Mouse (Mus musculus) CD4-positive, CD25-positive, alpha-beta regulatory T cell, adult 4 months (primary cell): ENCODE results near the gene Olfr111. TPM values are rescaled to one million over a fixed set of nuclear protein-coding genes. Genes with fewer than 3 reads are reported as not detected.
"Not testable (repeated sequence)": the region's sequence is repeated elsewhere in the genome, so short reads cannot be mapped to it uniquely, and the experiment has no call there.

Experiments used
- ATAC-seq: one replicate; pipeline ENCODE4 v1.8.0; 2017
- polyA plus RNA-seq, 2 experiments: library from polyadenylated mRNA; unstranded; fragments of 100-300 nt; shearing (Covaris generic); gene quantifications; one replicate each; pipeline ENCODE4 v1.2.1; 2017

Gene Olfr111
- polyA plus RNA-seq = not detected

DNA sequence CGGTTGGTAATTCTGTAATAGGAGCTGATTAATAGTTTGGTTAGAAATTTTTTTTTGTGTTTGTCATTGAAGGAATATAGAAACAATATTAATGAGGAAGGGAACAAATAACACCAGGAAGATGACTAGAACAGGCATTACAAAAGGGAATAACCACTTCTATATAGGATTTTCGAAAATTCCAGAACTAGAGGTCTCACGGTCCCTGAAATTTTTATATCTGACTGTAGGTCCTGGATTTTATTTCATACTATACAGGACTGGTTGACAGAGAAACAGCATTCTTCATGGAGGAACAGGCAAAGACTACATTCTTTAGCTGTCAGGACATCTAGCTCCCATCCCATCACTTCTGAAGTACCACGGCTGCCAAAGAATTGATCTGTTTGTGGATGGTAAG is at the start of gene Olfr111:
TSS of gene Olfr111 (plus strand) at position 301 of the 400 bp plus-strand sequence.
- ATAC-seq = no peak

DNA sequence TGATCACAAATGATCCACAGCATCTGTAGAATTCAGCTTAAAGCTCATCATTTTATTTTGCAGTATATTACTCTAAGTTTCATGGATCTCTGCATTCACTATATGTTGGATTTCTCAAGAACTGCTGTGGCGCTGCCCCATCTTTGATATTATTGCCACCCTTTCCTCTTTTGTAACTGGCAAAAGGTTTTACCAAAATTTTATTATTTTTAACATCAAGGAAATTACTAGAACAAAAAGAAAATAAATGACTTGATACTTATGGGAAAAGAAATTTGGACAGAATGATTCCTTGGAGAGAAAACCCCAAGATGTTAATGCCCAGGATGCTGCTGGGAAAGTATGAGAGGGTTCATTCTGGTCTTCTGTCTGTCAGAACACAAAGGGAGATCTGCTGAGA is 49.2 kb upstream of the Olfr111 start, which contains the start of gene Olfr109:
TSS of gene Olfr109 (plus strand) at position 301 of the 400 bp plus-strand sequence.
- ATAC-seq = no peak

- no peak for ATAC-seq
Measured at GRCm38 (mm10) chr17:37483452-37483851, 24.4 kb upstream of the Olfr111 start, which contains the start of gene H2-M2. Gene H2-M2, minus strand, starts transcription at chr17:37483552.

GRCm38 (mm10) chr17:37491930-37492518 is 15.8 kb upstream of the Olfr111 start, which contains the start of gene Olfr110:
Gene Olfr110, plus strand, starts transcription at chr17:37492468.
- no peak for ATAC-seq

DNA sequence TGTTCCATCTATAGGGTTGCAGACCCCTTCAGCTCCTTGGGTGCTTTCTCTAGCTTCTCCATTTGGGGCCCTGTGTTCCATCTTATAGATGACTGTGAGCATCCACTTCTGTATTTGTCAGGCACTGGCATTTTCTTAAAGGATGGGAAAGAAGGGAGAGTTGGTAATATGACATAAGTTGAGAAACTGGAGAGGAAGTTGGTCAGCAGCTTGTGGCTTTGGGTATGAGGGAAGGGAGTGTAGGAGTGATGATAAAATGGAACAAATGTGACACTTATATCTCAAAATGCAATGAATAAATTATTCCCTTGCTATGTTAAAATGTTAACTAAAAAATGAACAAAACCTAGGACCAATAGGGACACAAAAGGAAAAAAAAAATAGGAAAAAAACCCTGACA is 16.8 kb downstream of the Olfr111 start:
- ATAC-seq = not testable (repeated sequence)

DNA sequence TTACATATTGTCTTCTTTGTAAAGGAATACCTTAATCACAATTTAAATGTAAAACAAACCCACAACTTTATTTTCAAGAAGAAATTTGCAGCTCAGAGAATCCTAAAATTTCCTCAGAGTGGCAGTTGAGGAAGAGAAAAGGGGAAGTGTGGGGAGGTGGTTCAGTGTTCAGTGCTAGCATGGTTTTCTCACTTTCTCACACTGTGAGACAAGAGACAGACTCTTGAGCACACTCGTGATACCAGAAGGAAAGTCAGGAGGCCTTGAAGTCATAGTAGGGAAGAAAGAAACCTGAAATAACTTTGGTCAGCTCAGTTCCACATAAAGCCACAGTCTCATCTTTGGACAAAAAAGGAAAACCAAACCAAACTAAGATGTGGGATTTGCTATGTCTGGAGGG is 17.6 kb downstream of the Olfr111 start:
- not testable (repeated sequence) for ATAC-seq

DNA sequence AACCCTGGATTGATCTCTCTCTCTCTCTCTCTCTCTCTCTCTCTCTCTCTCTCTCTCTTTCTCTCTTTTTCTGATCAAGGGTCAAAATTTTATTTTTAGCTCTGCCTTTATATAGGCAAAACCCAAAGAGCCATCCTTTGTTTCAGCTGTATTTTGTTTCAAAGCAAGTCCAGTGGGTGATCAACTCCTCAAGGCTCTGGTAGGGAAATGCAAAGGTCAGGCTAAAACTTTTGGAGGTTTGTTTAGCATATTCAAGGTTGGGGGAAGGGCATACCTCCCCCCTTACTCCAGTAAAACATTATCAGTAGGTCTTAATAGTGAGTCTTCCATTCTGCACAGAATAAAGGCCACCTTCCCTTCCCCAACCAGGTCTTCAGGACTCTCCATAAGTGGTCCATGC is 27.3 kb downstream of the Olfr111 start:
- no peak for ATAC-seq

GRCm38 (mm10) chr17:37538416-37538815 is 30.6 kb downstream of the Olfr111 start:
- ATAC-seq = not testable (repeated sequence)

DNA sequence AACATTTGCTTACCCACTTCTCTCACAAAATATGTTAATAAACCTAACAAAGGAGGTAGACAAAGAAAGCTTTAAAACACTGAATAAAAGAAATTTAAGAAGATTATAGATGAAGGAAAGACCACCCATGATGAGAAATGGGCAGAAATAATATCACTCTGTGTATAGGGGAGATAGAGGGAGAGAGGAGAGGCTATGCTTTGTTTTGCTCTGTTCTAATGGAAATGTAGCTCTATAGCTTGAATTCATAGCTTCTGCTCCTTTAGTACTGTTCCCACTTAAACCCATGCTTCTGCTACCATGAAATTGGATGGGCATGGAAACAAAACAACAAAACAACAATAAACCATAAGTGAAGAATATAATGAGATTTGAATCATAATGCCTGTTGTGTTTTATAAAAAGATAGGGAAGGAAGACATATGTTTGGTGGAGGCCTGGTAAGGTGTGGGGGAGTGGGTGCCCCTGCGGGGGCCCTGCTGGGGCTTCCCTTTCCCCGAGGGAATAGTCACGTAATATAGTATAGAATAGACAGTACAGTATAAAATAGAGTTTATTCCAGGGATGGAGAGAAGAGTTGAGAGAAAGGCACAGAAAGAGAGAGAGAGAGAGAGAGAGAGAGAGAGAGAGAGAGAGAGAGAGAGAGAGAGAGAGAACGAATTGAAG is 33.8 kb downstream of the Olfr111 start:
- ATAC-seq = no peak

GRCm38 (mm10) chr17:37543800-37544435 is 36.1 kb downstream of the Olfr111 start:
- no peak for ATAC-seq

- no peak for ATAC-seq
Measured at GRCm38 (mm10) chr17:37558913-37559615, 51.2 kb downstream of the Olfr111 start.

DNA sequence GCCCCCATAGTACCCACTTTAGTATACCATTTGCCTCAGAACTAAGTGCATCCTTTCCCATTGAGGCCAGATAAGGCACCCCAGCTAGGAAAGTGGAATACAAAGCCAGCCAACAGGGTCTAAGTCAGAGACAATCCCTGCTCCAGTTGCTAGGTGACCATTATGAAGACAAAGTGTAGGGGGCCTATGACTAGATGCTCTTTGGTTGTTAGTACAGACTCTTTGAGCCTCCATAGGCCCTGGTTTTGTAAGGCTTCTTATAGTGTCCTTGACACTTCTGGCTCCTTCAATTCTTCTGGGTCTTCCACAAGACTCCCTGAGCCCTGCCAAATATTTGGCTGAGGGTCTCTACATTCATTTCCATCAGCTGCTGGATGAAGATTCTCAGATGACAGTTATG is 61.5 kb downstream of the Olfr111 start, which contains the start of gene Olfr112:
TSS of gene Olfr112 (minus strand) at position 101 of the 400 bp plus-strand sequence.
- no peak for ATAC-seq

DNA sequence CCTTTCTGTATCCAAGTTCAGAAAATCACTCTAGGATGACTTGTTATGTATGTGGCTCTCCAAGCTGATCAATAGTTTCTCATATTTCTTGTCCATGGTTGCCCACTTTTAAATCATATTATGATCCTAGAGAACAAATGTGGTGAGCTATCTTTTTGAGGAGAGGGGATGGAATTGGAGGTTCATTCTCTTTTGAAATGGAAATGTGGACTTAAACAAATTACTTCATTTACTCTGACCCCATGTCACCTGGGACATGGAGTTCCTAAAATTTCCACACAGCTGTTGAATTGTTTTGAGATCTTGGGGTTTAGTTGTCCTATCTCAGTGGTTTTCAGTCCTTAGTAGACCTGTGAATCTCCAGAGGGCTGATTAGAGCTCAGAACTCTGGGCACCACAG is 69.7 kb downstream of the Olfr111 start, which contains the start of gene Olfr113:
TSS of gene Olfr113 (minus strand) at position 101 of the 400 bp plus-strand sequence.
- ATAC-seq = no peak

Other genes starting within 250 kb of the Olfr111 start
- not detected for gene Olfr98, start 244.3 kb upstream of the Olfr111 start, polyA plus RNA-seq
- 100 to 1,000 TPM; 131 to 144 TPM for gene H2-M3, start 237.8 kb upstream of the Olfr111 start, polyA plus RNA-seq
- 1 to 10 TPM; 4.3 to 5.5 TPM for gene Olfr99, start 224.6 kb upstream of the Olfr111 start, polyA plus RNA-seq
- gene Olfr101, start 203.7 kb upstream of the Olfr111 start, polyA plus RNA-seq = under 1 TPM; 0.22 to 0.25 TPM
- not detected for gene Olfr102, start 191.0 kb upstream of the Olfr111 start, polyA plus RNA-seq
- gene Olfr103, start 168.3 kb upstream of the Olfr111 start, polyA plus RNA-seq = not detected
- not detected for gene Olfr104-ps, start 148.4 kb upstream of the Olfr111 start, polyA plus RNA-seq
- not detected for gene Olfr105-ps, start 129.0 kb upstream of the Olfr111 start, polyA plus RNA-seq
- not detected for gene Olfr106-ps, start 117.6 kb upstream of the Olfr111 start, polyA plus RNA-seq
- gene Olfr107, start 108.8 kb upstream of the Olfr111 start, polyA plus RNA-seq = under 1 TPM in 1 of 2 experiments, not detected in 1; 0.11 TPM
- not detected for gene Olfr108, start 62.5 kb upstream of the Olfr111 start, polyA plus RNA-seq
- not detected for gene Olfr109, start 49.1 kb upstream of the Olfr111 start, polyA plus RNA-seq
- not detected for gene H2-M2, start 24.5 kb upstream of the Olfr111 start, polyA plus RNA-seq
- not detected for gene Olfr110, start 15.6 kb upstream of the Olfr111 start, polyA plus RNA-seq
- gene Olfr112, start 61.4 kb downstream of the Olfr111 start, polyA plus RNA-seq = not detected
- gene Olfr113, start 69.6 kb downstream of the Olfr111 start, polyA plus RNA-seq = not detected
- not detected for gene Olfr114, start 84.7 kb downstream of the Olfr111 start, polyA plus RNA-seq
- not detected for gene Olfr115, start 119.1 kb downstream of the Olfr111 start, polyA plus RNA-seq
- gene Olfr116, start 119.2 kb downstream of the Olfr111 start, polyA plus RNA-seq = not detected
- gene Olfr117, start 155.8 kb downstream of the Olfr111 start, polyA plus RNA-seq = not detected
- gene Olfr118, start 159.0 kb downstream of the Olfr111 start, polyA plus RNA-seq = under 1 TPM in 1 of 2 experiments, not detected in 1; 0.30 TPM
- not detected for gene Olfr119, start 188.5 kb downstream of the Olfr111 start, polyA plus RNA-seq
- not detected for gene Olfr120, start 213.8 kb downstream of the Olfr111 start, polyA plus RNA-seq
- not detected for gene Olfr121, start 240.8 kb downstream of the Olfr111 start, polyA plus RNA-seq